Mouse (Mus musculus): ENCODE measurements at regions not wholly inside any gene's neighbourhood (a gene's known extent, or its start where the extent isn't known, plus 50 kb on each side); places are given as distances from the start of the nearest gene placed in this dataset.

DNA sequence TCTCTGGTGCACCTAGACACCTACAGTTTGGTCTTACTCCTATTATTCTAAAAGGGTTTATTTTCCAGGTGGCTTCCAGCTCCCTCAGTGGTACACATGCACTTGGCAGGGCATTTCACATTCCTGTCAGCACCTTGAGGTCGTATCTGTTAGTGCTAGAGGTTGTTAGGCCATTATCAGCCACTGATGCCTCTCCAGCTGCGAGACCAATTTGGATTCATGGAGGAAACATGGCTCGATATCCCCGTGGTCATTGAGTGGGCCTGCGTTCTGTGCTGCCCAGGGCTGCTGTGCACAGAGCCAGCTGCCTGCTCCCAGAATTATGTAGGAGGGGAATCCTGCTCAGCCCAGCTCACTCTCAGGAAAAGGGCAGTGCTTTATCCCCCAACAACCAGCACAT is 60.1 kb upstream of the Irx1 start:
- no peak for DNase-seq (ENCODE audit: low spot score)

DNA sequence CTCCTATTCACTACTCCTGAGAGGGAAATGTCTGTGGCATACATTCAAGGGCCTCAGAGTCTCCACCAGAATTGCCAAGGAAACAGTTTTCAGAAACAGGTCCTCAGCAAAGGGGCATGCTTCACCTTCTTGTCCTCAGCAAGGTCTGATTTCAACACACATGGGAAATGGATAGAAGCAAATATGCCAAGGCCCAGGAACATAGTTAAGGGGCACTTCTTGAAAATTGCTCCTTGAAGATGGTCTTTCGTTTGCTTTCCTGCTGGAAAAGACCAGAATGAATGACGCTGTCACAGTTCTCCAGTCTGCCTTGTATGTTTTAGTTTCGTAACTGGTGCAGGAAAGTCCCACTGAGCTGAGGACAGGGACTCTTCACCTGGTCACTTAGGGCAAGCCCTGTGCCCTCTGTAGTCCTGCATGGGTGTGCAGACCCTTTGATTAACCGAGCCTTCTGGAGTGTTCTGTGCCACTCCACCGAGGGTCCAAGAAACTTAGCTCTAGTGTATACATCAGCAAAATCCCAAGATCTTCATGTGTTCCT is 80.5 kb upstream of the Irx1 start:
- no peak for DNase-seq (ENCODE audit: low spot score)

DNA sequence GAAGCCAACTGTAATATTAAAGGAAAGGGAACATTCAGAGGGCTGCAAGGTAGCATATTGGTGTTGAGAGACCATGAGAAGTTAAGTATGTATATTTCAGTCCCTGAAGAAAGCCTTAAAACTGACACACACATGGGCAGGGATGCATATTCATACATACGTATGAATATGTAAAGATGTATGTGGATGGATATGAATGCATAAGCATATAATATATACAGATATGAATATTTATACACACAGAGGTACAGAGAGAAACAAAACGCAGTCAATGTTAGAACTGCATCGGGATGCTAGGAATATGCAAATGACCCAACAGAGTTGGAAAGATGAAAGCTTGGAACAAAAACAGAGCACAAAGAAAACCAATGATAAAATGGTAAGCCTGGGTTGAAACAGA is 92.9 kb upstream of the Irx1 start:
- no peak for DNase-seq (ENCODE audit: low spot score)

DNA sequence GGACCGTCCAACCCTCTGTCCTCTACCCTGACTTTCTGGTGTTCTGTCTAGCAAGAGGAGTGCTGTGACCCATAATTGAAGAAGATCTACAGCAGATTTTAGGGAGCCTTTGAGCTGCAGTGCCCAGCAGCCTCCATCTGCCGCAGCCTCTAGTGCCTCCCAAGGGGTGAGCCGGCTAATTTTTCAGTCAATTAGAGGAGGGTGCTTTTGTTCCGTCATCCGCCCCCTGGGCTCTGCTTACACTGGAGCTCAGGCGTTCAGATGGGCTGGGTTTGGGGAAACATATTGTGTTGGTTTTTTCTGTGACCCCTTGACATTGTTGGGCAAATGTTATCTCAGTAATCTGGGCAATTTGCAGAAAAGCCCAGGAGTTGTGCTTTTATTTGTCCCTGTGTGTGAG is 98.1 kb upstream of the Irx1 start:
- DNase-seq (ENCODE audit: low spot score), result no peak

DNA sequence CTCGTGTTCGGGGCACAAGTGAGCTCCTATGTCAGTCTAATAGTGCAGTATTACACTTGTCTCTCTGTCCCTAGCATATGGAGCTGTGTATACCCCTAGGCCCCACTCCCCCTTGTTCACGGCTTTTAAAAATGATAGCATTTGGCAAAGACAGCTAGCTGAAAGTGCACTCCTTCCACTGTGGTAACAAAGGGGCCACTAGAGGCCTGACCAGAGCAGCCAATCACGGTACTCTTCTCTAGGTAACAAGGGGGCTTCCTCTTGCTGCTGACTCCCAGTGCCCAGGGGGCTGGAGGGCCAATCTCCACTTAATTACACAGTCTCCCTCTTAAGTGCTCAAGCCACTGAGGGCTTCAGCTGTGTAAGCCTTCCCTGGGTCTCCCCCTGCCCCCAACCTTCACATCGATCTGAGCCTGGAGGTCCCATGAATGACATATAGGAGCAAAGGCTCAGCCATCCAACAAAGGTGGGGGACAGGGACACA is 99.8 kb upstream of the Irx1 start:
- no peak for DNase-seq (ENCODE audit: low spot score)

DNA sequence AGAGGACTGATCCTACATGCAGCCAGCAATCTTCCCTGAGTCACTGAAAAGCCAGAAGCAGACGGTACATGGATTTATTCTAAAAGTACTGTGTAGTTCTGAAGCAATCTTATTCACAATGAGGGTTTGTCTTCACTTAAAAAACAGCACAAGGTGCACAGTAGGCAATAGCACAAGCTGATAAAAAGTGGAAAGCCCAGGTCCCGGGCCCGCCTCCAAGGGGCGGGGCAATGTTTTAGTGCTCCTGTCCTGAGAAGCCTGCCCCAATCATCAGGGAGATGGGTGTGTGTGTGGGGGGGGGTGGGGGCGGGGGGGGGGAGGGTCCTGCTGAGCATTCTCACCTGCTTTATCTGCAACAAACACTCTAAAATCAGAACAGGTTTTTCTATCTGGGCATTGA is 133.1 kb upstream of the Irx1 start:
- no peak for DNase-seq (ENCODE audit: low spot score)

DNA sequence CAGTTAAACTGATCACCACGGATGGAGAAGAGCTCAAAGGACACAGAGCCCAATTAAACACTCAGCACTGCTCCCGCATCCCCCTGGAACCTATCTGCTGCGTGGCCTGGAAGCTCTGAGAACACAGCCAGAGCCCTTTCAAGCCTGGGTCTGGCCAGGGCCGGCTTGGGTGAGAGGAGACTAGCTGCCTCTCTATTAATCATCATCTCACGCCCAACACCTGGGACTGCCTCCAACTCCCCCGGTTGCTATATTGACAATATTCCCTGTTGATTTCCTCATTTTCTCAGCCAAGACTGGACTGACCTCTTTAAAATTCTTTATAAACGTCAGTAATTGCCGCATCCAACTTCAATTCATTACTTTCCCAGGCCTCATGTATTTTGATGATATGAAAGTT is 133.7 kb upstream of the Irx1 start:
- DNase-seq (ENCODE audit: low spot score), result no peak

DNA sequence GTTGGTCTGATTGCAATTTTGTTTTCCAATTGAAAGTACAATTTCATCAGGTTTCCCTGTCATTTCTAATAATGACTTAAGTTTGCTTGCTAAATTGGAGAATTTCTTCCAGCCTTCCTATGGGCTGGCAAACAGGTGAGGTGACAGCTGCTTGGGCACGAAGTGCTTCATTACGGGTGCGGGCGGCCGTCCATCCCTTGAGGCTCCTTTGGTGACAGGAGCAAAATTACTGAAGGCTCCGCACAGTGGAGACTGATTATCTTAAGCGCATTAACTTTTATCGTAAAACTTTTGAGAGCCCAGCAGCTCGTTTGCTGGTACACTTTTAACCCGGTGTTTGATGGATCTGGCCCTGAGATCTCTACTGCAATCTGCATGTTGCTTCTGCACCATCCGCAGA is 134.3 kb upstream of the Irx1 start:
- DNase-seq (ENCODE audit: low spot score), result no peak

DNA sequence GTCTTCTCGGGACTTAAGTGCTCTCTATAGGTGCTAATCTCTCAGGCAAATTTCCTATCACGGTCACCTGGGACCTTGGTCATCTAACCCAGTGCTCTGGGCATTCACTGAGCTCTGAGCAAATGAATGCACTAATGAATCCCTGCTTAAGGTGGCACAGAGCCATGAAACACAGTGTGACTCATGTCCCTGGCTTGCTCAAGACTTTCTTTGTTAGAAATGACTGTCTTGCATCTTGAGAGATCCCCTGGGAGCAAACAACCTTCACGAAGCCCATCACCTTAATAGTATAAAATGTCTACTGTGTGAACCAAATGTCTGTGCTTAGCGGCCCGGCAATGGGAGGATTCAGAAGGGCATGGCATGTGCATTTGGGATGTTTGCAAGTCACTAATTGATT is 137.2 kb upstream of the Irx1 start:
- DNase-seq (ENCODE audit: low spot score), result no peak

DNA sequence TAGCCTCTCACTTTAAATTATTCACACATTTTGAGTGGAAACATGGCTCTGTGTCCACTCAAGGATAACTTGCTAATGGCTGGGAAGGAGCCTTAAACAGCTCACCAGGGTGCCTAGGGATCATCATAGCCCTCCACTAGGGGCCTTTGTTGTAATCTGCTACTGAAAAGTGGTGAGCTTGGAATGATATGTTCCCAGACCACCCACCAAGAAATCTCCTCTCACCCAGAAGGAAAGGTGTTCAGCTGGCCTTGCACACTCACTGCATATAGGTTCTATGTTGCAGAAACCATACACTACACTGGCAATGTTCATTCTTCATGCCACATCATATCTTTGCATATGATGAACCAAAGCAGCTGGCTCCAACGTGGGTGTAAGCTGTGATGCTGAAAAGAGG is 145.1 kb upstream of the Irx1 start:
- no peak for DNase-seq (ENCODE audit: low spot score)

DNA sequence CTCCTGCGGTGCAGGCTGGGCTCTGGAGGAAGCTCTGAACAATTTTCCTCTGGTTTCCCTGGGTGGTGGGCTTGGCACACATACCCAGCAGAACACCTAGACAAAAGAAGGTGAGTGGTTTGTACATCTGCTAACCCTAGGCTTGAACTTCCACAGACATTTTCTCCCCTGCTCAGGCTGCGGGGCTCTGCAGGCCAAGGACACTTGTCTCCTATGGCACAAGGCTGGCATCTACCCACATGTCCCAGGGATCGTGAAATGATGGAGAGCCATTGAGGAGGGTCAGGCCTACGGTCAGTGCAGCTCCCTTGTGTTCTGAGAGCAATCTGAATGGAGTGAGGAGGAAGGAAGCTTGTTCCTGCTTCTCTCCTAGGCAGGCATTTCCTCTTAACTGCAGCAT is 150.4 kb upstream of the Irx1 start:
- DNase-seq (ENCODE audit: low spot score), result no peak

DNA sequence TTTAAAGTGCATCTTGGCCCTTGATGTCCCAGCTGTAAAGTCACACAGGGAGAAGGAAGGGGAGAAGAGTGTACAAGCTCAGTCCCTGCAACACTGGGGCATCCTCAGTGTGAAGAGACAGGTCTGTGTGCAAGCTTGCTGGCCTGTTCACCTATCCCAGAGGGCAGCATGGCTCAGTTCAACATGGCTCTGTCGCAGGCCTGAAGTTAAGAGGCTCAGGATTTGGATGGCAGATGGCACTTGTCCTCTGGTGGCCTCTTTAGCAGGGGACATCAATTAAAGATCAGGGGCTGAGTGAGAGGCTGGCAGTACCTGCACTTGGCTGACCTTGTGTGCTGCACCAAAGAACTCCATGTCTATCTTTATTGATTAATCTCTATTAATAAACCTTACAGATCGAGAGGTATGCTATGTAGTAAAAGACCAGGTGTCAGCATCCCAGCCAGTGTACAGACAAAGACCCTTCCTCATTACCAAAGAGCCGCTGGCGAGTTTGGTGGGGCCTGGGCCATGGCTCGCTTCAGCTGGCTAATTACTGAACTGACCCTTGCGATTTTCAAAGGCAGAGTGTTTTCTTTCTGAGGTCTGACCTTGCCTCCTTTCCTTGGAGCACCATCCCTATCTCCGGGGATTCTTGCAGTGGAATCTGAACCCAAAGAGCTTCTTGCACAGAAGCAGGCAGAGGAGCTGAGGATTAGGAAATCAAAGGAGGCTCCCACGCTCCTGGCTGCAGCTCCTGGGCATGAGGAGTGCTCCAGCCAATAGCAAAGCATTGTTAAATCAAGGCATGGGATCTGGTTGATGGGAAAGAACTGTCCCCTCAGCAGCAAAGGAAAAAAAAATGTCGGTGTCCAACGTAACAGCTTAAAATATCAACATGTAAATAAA is 151.5 kb upstream of the Irx1 start:
- no peak for DNase-seq (ENCODE audit: low spot score)

DNA sequence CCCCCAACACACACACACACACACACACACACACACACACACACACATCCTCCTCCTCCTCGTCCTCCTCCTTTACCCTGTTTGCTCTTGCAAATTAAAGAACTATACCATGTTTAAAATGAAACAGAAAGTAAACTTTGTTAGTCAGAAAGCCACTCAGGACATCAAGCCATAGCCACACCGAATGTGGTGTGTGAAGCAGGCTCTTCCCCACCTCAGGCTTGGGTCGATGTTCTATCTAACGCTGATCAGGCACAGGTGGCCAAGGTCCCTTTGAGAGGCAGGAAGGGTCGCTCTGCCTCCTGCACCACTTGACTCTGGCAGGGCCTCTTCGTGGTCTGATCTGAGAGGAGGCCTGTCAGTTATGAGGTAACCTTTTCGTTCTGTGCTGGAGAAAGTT is 156.9 kb upstream of the Irx1 start:
- DNase-seq (ENCODE audit: low spot score), result no peak

DNA sequence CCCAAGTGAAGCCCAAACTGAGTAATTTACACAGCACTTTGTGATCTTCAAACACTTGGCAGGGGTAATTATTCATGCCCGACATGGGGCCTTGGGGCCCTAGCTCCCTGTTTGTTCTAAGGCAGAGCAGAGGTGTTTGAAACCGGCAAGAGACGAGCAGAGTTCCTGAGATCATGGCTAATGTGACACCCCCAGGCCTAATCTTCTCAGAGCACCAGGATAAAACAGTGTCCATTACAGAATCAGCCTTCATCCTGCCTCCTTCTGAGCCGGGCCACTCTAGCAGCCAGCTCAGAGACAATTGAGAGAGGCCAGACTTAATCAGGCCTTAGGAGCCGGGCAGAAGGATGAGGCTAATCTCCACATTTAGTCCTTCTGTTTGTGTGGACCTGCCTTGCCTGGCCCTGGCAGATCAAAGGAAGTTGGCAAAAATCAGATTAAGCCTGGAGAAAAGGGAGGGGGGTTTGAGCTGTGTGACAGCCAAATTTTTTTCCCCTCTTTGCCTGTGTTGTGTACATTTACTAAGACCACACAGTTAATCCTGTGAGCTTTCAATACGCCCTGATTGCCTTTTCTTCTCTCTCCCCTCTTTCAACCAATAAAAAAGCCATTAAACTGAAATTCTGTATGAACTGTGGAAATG is 157.5 kb upstream of the Irx1 start:
- no peak for DNase-seq (ENCODE audit: low spot score)

DNA sequence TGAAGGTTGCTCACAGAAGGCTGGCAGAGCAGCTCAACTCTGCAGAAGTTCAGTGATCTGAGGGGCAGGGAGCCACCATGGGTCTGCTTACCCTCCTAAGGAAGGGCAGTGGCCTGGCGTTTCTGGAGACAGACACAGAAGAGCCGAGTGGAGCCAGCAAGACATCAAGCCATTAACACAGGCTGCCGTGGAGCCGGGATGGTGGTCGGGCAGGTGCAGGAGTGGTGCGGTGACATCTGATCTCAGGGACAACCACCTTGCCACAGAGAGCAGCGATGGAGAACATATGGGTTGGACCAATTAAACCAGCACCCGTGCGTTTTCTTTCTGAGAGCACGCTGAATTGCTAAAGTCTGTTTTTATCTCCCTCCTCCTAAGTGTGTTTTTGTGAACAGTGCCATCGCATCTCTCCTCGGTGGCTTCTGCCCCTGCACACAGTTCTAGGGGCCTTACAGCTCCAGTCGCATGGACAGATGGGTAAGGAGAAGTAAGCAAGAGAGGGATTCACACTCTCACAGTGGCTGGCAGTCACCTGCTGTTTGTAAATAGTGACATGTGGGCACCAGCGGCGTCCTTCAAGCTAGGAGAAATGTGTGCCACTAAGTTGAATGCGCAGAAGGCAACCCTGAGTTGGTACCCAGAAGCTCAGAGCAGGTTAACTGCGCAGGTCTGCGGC is 158.2 kb upstream of the Irx1 start:
- DNase-seq (ENCODE audit: low spot score), result no peak

DNA sequence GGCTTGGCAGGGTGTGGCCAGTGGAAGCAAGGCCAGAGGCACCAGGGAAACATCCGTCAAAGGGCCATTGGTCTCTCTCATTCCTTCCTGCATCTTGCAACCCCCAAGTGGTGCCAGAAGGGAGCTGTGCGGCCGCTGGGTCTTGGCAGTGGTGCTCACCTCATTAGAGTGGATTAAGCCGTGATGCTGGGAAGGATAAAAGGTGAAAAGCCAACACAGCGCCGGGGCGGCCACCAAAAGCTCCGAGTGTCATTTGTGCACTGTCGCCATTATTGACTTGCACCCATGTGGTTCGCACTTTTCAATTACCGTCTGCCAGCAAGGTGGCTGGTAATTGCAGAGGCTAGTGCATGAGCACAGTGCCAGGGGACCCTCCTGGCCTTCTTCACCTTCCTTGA is 158.7 kb upstream of the Irx1 start:
- no peak for DNase-seq (ENCODE audit: low spot score)

DNA sequence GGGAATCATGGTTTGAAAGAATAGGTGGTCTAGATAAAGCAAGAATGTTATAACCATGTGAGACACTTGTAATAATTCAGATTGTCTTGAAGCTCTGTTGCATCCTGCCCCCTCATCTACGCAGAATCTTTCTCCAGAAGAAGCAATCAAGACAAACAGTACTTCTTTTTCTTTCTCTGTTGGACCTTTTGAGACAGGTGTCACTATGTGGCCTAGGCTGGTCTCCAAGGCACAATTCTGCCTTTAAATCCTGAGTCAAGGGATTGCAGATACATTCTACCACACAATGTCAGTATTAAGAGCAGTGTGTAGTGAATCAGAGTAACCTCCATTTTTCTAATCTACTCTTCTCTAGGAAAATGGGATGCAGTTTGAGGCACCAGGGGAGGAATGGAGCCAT is 164.8 kb upstream of the Irx1 start:
- no peak for DNase-seq (ENCODE audit: low spot score)

DNA sequence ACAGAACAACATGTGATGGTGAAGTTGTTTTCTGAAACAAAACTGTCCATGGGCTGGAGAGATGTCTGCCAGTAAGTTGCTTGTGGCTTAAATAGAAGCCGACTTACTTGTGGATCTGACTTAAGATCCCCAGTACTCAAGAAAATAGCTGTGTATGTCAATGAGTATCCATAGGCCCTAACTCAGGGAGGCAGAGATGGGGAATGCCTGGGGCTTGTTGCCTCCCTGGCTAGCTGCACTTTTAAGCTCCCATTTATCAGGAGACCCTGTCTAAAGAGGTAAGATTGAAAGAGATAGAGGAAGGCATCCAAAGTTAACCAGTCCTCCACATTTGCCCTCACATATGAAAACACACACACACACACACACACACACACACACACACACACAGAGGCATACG is 167.8 kb upstream of the Irx1 start:
- DNase-seq (ENCODE audit: low spot score), result no peak

DNA sequence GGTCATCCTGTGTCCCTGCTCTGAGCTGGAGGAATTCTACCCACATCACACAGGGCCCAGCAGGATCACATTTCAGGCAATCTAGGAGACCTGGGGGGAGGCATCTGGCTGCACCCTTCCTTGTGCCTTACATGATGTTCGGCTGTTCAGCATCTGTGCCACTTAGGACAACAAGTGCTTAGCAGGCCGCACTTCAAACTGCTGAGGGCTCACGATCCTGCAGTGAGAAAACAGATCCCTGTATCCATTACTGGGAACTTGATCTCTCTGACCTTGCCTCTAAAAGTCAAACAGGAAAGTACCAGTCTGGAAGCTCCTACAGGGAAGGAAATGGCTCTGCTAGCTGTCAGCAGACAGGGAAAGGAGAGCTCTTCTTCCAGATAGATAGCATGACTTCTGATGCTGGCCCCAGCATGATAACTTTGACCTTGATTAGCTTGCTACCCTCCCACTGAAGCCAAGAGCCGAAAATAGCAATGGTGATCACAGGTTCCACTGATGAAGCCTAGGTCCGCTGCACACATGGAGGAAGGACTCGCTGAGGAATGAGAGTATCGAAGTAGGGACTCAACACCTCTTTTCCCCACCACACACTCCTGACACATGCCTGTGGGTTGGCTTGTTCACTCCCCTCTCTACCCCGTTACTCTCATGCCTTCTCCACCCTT is 170.7 kb upstream of the Irx1 start:
- no peak for DNase-seq (ENCODE audit: low spot score)

DNA sequence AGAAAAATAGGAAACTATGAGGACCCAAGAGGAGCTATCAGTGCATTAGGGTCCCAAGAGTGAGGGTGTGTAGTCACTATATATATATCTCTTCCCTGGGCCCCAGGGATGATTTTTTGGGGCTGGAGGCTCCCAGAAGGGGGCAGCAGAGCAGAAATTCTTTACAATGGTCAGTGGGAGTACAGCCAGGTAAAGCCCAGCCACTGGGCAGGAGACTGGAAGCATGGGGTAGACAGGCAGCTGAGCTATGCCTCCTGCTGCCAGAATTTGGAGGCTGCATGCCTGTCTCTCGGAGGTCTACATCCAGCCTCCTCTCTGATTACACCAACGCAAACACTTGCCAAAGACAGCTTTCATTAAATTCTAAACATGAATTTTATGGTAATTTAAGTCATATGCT is 202.7 kb upstream of the Irx1 start:
- no peak for DNase-seq (ENCODE audit: low spot score)

DNA sequence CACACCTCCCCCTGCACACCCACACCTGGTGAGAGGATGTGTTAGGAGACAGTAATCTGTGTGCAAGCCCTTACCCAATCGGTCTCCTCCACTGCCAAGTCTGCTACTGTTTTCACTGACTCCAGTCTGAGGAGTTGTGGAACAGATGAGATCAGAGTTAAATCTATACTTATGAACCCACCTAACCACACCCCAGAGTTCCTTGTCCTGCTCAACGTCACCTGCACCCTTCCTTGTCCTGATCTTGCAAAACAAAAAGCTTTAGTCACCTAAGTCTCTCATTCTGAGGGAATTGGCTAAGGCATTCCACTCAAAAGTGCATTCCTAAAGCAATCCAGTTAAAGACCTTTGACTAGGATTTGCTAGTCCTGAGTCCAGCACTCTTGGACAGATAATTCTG is 203.9 kb upstream of the Irx1 start:
- DNase-seq (ENCODE audit: low spot score), result no peak

DNA sequence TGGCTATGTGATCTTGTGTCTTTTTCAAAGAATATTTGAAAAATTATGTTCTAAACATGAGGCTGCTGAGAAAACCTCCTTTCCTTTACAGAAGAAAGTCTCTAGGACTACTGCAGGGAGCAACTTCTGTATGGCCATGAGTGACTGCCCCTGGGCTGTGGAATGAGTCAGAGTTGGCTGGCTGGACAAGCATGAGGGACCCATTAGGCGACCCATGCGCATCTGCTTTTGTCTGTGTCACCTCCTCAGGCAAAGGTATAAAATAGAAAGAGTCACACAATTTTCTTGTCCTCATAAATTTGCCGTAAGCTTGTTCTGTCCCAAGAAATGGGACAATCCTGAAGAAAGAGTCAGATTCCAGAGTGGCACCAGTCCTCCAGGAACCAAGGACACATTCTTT is 220.1 kb upstream of the Irx1 start:
- DNase-seq (ENCODE audit: low spot score), result no peak

All from layer of hippocampus, adult 9-10 months (tissue).